Mouse (Mus musculus): ENCODE measurements around the gene Map4k4. TPM values are rescaled to one million over a fixed set of nuclear protein-coding genes. Genes with fewer than 3 reads are reported as not detected.

Gene Map4k4
- polyA plus RNA-seq, 1 experiment from 2014 or later = 49.3 TPM

- H3K4me1 ChIP-seq (ENCODE audit: insufficient read depth) = no peaks in the 10 kb centered on the region
- no peak overlapping the region; the same call in 1 of the 2 replicates for H3K27ac ChIP-seq (ENCODE audit: low read depth)
- no peak overlapping the region for H3K4me3 ChIP-seq (ENCODE audit: low read depth, low read length)
- peaks cover 91% of the 10 kb centered on the region for H3K36me3 ChIP-seq (ENCODE audit: insufficient read depth)
- H3K4me2 ChIP-seq = no peak overlapping the region
- no peaks in the 10 kb centered on the region for H3K27me3 ChIP-seq (ENCODE audit: insufficient read depth, low read length)
- ATAC-seq (ENCODE audit: insufficient read depth) (peak; percentile 62; the same call in 1 of the 2 replicates), DNase-seq (peak; percentile 61)
- 57% methylated on average over 13 of the region's 13 CpGs for WGBS
- H3K9ac ChIP-seq = no peak overlapping the region
- no peaks in the 10 kb centered on the region for H3K9me3 ChIP-seq (ENCODE audit: low read depth, low read length)
- TF ChIP-seq CTCF (IDR thresholded peaks at IDR 0.05; ENCODE audit: low read depth) = 0 out of 2 replicates have a peak, but pooled peaks have one; percentile 16
Measured at GRCm38 (mm10) chr1:39982727-39983487, 82.2 kb downstream of the Map4k4 start.

- DNase-seq (no peak), ATAC-seq (ENCODE audit: insufficient read depth) (no peak; the same call in 1 of the 2 replicates)
- 79% methylated on average over 9 of the region's 9 CpGs for WGBS
- no peak overlapping the region for H3K27ac ChIP-seq (ENCODE audit: low read depth)
- no peak overlapping the region for H3K9ac ChIP-seq
- H3K9me3 ChIP-seq (ENCODE audit: low read depth, low read length) = no peaks in the 10 kb centered on the region
- H3K4me1 ChIP-seq (ENCODE audit: insufficient read depth) = no peaks in the 10 kb centered on the region
- H3K4me3 ChIP-seq (ENCODE audit: low read depth, low read length) = no peak overlapping the region
- no peak overlapping the region for H3K4me2 ChIP-seq
- peaks cover 93% of the 10 kb centered on the region for H3K36me3 ChIP-seq (ENCODE audit: insufficient read depth)
- TF ChIP-seq CTCF (IDR thresholded peaks at IDR 0.05; ENCODE audit: low read depth) = no peak
- no peaks in the 10 kb centered on the region for H3K27me3 ChIP-seq (ENCODE audit: insufficient read depth, low read length)
Measured at GRCm38 (mm10) chr1:39984331-39984730, 83.6 kb downstream of the Map4k4 start.

- H3K9me3 ChIP-seq (ENCODE audit: low read depth, low read length) = no peaks in the 10 kb centered on the region
- ATAC-seq (ENCODE audit: insufficient read depth) (no peak), DNase-seq (no peak)
- no peak for TF ChIP-seq CTCF (IDR thresholded peaks at IDR 0.05; ENCODE audit: low read depth)
- no peak overlapping the region for H3K9ac ChIP-seq
- H3K4me3 ChIP-seq (ENCODE audit: low read depth, low read length) = no peak overlapping the region
- no peaks in the 10 kb centered on the region for H3K4me1 ChIP-seq (ENCODE audit: insufficient read depth)
- H3K27me3 ChIP-seq (ENCODE audit: insufficient read depth, low read length) = no peaks in the 10 kb centered on the region
- no peak overlapping the region for H3K4me2 ChIP-seq
- 85% methylated on average over 9 of the region's 9 CpGs for WGBS
- no peak overlapping the region for H3K27ac ChIP-seq (ENCODE audit: low read depth)
- peaks cover 91% of the 10 kb centered on the region for H3K36me3 ChIP-seq (ENCODE audit: insufficient read depth)
Measured at GRCm38 (mm10) chr1:39986820-39987219, 86.1 kb downstream of the Map4k4 start.

- no peak for ATAC-seq (ENCODE audit: insufficient read depth)
- DNase-seq = no peak
- H3K36me3 ChIP-seq (ENCODE audit: insufficient read depth) = peaks cover 96% of the 10 kb centered on the region
Measured at GRCm38 (mm10) chr1:39988841-39989240, 88.1 kb downstream of the Map4k4 start.

GRCm38 (mm10) chr1:39990041-39990440, 89.3 kb downstream of the Map4k4 start:
- Histone ChIP-seq H3K4me2 (no peak overlapping the region), H3K27me3 (ENCODE audit: insufficient read depth, low read length) (no peaks in the 10 kb centered on the region), H3K4me3 (ENCODE audit: low read depth, low read length) (no peak overlapping the region), H3K27ac (ENCODE audit: low read depth) (no peak overlapping the region), H3K9me3 (ENCODE audit: low read depth, low read length) (no peaks in the 10 kb centered on the region), H3K9ac (no peak overlapping the region), H3K4me1 (ENCODE audit: insufficient read depth) (no peaks in the 10 kb centered on the region), H3K36me3 (ENCODE audit: insufficient read depth) (peaks cover 96% of the 10 kb centered on the region)
- TF ChIP-seq CTCF (IDR thresholded peaks at IDR 0.05; ENCODE audit: low read depth) = no peak
- 93% methylated on average over 9 of the region's 9 CpGs for WGBS
- DNase-seq (no peak), ATAC-seq (ENCODE audit: insufficient read depth) (no peak)

More at GRCm38 (mm10) chr1:39988841-39989240, 88.1 kb downstream of the Map4k4 start:
- no peak overlapping the region for H3K4me2 ChIP-seq
- no peak for TF ChIP-seq CTCF (IDR thresholded peaks at IDR 0.05; ENCODE audit: low read depth)
- 76% methylated on average over 12 of the region's 12 CpGs for WGBS
- no peaks in the 10 kb centered on the region for H3K27me3 ChIP-seq (ENCODE audit: insufficient read depth, low read length)
- no peak overlapping the region for H3K27ac ChIP-seq (ENCODE audit: low read depth)
- no peak overlapping the region for H3K4me3 ChIP-seq (ENCODE audit: low read depth, low read length)
- H3K4me1 ChIP-seq (ENCODE audit: insufficient read depth) = no peaks in the 10 kb centered on the region
- H3K9me3 ChIP-seq (ENCODE audit: low read depth, low read length) = no peaks in the 10 kb centered on the region
- H3K9ac ChIP-seq = no peak overlapping the region

GRCm38 (mm10) chr1:39993921-39994320, 93.2 kb downstream of the Map4k4 start:
- ATAC-seq (ENCODE audit: insufficient read depth) (no peak), DNase-seq (no peak)
- no peak for TF ChIP-seq CTCF (IDR thresholded peaks at IDR 0.05; ENCODE audit: low read depth)
- Histone ChIP-seq H3K4me1 (ENCODE audit: insufficient read depth) (no peaks in the 10 kb centered on the region), H3K4me2 (no peak overlapping the region), H3K4me3 (ENCODE audit: low read depth, low read length) (no peak overlapping the region), H3K27me3 (ENCODE audit: insufficient read depth, low read length) (no peaks in the 10 kb centered on the region), H3K9ac (no peak overlapping the region), H3K9me3 (ENCODE audit: low read depth, low read length) (no peaks in the 10 kb centered on the region), H3K27ac (ENCODE audit: low read depth) (no peak overlapping the region), H3K36me3 (ENCODE audit: insufficient read depth) (peaks cover 93% of the 10 kb centered on the region)
- 77% methylated on average over 7 of the region's 7 CpGs for WGBS

- Histone ChIP-seq H3K9ac (no peak overlapping the region), H3K4me2 (no peak overlapping the region), H3K36me3 (ENCODE audit: insufficient read depth) (peaks cover 93% of the 10 kb centered on the region), H3K4me3 (ENCODE audit: low read depth, low read length) (no peak overlapping the region), H3K4me1 (ENCODE audit: insufficient read depth) (no peaks in the 10 kb centered on the region), H3K27ac (ENCODE audit: low read depth) (no peak overlapping the region), H3K27me3 (ENCODE audit: insufficient read depth, low read length) (no peaks in the 10 kb centered on the region), H3K9me3 (ENCODE audit: low read depth, low read length) (no peaks in the 10 kb centered on the region)
- ATAC-seq (ENCODE audit: insufficient read depth) = no peak
- no peak for TF ChIP-seq CTCF (IDR thresholded peaks at IDR 0.05; ENCODE audit: low read depth)
- DNase-seq = no peak
- WGBS = 85% methylated on average over 2 of the region's 2 CpGs
Measured at GRCm38 (mm10) chr1:39995593-39995992, 94.9 kb downstream of the Map4k4 start.

Measured in lung, embryonic 14.5 days (tissue).